Mouse (Mus musculus): Measurements from ENCODE around the gene Pacrg. TPM values are rescaled to one million over a fixed set of nuclear protein-coding genes. Genes with fewer than 3 reads are reported as not detected.

The Pacrg gene
- polyA plus RNA-seq (2015; fragmentation: Nextera tagmentation; extraction: Ambion mirVana), result 17.4 and 22.5 TPM in 2 replicates

GRCm38 (mm10) chr17:10840148-10840707, at the start of gene Pacrg, which contains the start of gene Prkn:
Gene Pacrg (minus strand): TSS chr17:10840311.
Gene Prkn (plus strand): TSS chr17:10840384.
- peak within 1 kb of the TSS; percentile 79 for H3K27ac ChIP-seq (ENCODE audit: low read length)
- H3K27me3 ChIP-seq (ENCODE audit: control insufficient read depth, insufficient read depth, low read depth, low read length), result no peaks in the 10 kb centered on the region
- H3K4me3 ChIP-seq (ENCODE audit: low read depth, low read length), result peak within 1 kb of the TSS; percentile 74
- H3K36me3 ChIP-seq (ENCODE audit: control insufficient read depth, insufficient read depth, low read length), result no peaks in the 10 kb centered on the region
- ATAC-seq, result peak; percentile 95
- H3K9ac ChIP-seq (ENCODE audit: low read depth, low read length), result peak within 1 kb of the TSS; percentile 85
- WGBS, result 0% methylated on average over 44 of the region's 58 CpGs
- peaks cover 5% of the 10 kb centered on the region; the same call in 1 of the 2 replicates for H3K4me1 ChIP-seq (ENCODE audit: control insufficient read depth, insufficient read depth, low read length)
- peak within 1 kb of the TSS; percentile 74 for H3K4me2 ChIP-seq (ENCODE audit: low read length)
- H3K9me3 ChIP-seq (replicated peaks; ENCODE audit: control insufficient read depth, low read length, poor library complexity, severe bottlenecking), result no peaks in the 10 kb centered on the region

DNA sequence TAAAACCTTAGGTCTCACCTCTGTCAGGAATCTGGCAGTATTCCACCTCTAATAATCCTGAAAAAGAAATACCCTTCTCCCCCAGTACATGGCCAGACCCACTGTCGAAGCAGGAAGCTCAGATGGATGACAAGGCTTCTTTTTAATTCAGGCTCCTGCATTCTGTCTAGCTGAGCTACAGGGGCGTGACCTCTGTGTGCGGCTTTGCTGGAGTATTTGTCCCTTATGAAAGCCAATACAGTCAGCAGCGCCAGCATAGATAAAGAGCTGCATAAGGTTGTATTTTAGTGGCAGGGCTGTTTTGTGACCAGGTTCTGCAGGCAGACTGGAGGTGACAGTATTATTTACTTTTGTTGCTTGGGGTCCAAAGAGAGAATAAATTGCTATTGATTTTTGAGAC, 47.8 kb upstream of the Pacrg start:
- ATAC-seq, result no peak
- Histone ChIP-seq H3K27me3 (ENCODE audit: control insufficient read depth, insufficient read depth, low read depth, low read length) (no peaks in the 10 kb centered on the region), H3K4me3 (ENCODE audit: low read depth, low read length) (no peak overlapping the region), H3K36me3 (ENCODE audit: control insufficient read depth, insufficient read depth, low read length) (no peaks in the 10 kb centered on the region), H3K9me3 (replicated peaks; ENCODE audit: control insufficient read depth, low read length, poor library complexity, severe bottlenecking) (no peaks in the 10 kb centered on the region), H3K4me1 (ENCODE audit: control insufficient read depth, insufficient read depth, low read length) (0 out of 2 replicates have a peak, but pooled peaks cover 2% of the 10 kb centered on the region), H3K9ac (ENCODE audit: low read depth, low read length) (no peak overlapping the region), H3K4me2 (ENCODE audit: low read length) (no peak overlapping the region), H3K27ac (ENCODE audit: low read length) (no peak overlapping the region)
- WGBS, result 21% methylated on average over 4 of the region's 4 CpGs

DNA sequence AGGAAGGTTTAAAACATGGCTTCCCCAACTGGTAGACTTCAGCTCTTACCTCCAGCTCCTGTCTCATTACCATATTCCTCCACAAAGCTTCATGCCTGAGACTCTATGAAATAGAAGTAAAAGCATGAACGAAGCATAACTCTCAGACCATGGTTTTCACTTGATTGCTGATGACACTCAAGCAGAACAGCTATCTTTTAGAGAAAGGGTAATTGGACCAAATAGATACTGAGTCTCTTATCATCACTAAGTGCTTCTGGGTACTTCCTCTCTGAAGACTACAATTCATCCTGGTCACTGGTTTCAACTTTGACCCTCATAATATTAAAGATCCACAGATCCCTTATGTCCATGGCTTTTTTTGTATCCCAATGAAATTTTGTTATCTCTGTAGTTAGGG, 42.1 kb upstream of the Pacrg start:
- Histone ChIP-seq H3K4me2 (ENCODE audit: low read length) (no peak overlapping the region), H3K27ac (ENCODE audit: low read length) (no peak overlapping the region), H3K9ac (ENCODE audit: low read depth, low read length) (no peak overlapping the region), H3K9me3 (replicated peaks; ENCODE audit: control insufficient read depth, low read length, poor library complexity, severe bottlenecking) (no peaks in the 10 kb centered on the region), H3K27me3 (ENCODE audit: control insufficient read depth, insufficient read depth, low read depth, low read length) (no peaks in the 10 kb centered on the region), H3K36me3 (ENCODE audit: control insufficient read depth, insufficient read depth, low read length) (no peaks in the 10 kb centered on the region), H3K4me1 (ENCODE audit: control insufficient read depth, insufficient read depth, low read length) (no peaks in the 10 kb centered on the region), H3K4me3 (ENCODE audit: low read depth, low read length) (no peak overlapping the region)
- 77% methylated on average over 1 of the region's 1 CpGs for WGBS
- no peak for ATAC-seq

GRCm38 (mm10) chr17:10878986-10879385, 38.9 kb upstream of the Pacrg start:
- no peak for ATAC-seq
- 89% methylated on average over 5 of the region's 5 CpGs for WGBS
- Histone ChIP-seq H3K4me3 (ENCODE audit: low read depth, low read length) (no peak overlapping the region), H3K4me1 (ENCODE audit: control insufficient read depth, insufficient read depth, low read length) (no peaks in the 10 kb centered on the region), H3K27ac (ENCODE audit: low read length) (no peak overlapping the region), H3K36me3 (ENCODE audit: control insufficient read depth, insufficient read depth, low read length) (no peaks in the 10 kb centered on the region), H3K9ac (ENCODE audit: low read depth, low read length) (no peak overlapping the region), H3K9me3 (replicated peaks; ENCODE audit: control insufficient read depth, low read length, poor library complexity, severe bottlenecking) (no peaks in the 10 kb centered on the region), H3K27me3 (ENCODE audit: control insufficient read depth, insufficient read depth, low read depth, low read length) (no peaks in the 10 kb centered on the region), H3K4me2 (ENCODE audit: low read length) (no peak overlapping the region)

GRCm38 (mm10) chr17:10874208-10875187, 34.4 kb upstream of the Pacrg start:
- H3K9ac ChIP-seq (ENCODE audit: low read depth, low read length), result no peak overlapping the region
- H3K4me2 ChIP-seq (ENCODE audit: low read length), result no peak overlapping the region
- no peaks in the 10 kb centered on the region for H3K9me3 ChIP-seq (replicated peaks; ENCODE audit: control insufficient read depth, low read length, poor library complexity, severe bottlenecking)
- no peaks in the 10 kb centered on the region for H3K36me3 ChIP-seq (ENCODE audit: control insufficient read depth, insufficient read depth, low read length)
- ATAC-seq, result no peak
- no peaks in the 10 kb centered on the region for H3K4me1 ChIP-seq (ENCODE audit: control insufficient read depth, insufficient read depth, low read length)
- H3K4me3 ChIP-seq (ENCODE audit: low read depth, low read length), result no peak overlapping the region
- no peaks in the 10 kb centered on the region for H3K27me3 ChIP-seq (ENCODE audit: control insufficient read depth, insufficient read depth, low read depth, low read length)
- no peak overlapping the region for H3K27ac ChIP-seq (ENCODE audit: low read length)
- 90% methylated on average over 7 of the region's 7 CpGs for WGBS

GRCm38 (mm10) chr17:10854207-10854606, 14.1 kb upstream of the Pacrg start:
- H3K27ac ChIP-seq (ENCODE audit: low read length), result no peak overlapping the region
- no peaks in the 10 kb centered on the region for H3K36me3 ChIP-seq (ENCODE audit: control insufficient read depth, insufficient read depth, low read length)
- no peak for ATAC-seq
- no peak overlapping the region for H3K9ac ChIP-seq (ENCODE audit: low read depth, low read length)
- no peaks in the 10 kb centered on the region for H3K27me3 ChIP-seq (ENCODE audit: control insufficient read depth, insufficient read depth, low read depth, low read length)
- WGBS, result 73% methylated on average over 3 of the region's 3 CpGs
- no peak overlapping the region for H3K4me2 ChIP-seq (ENCODE audit: low read length)
- no peaks in the 10 kb centered on the region for H3K4me1 ChIP-seq (ENCODE audit: control insufficient read depth, insufficient read depth, low read length)
- no peaks in the 10 kb centered on the region for H3K9me3 ChIP-seq (replicated peaks; ENCODE audit: control insufficient read depth, low read length, poor library complexity, severe bottlenecking)
- no peak overlapping the region for H3K4me3 ChIP-seq (ENCODE audit: low read depth, low read length)

- Histone ChIP-seq H3K4me1 (ENCODE audit: control insufficient read depth, insufficient read depth, low read length) (peaks cover 5% of the 10 kb centered on the region; the same call in 1 of the 2 replicates), H3K27ac (ENCODE audit: low read length) (peak overlapping the region; percentile 79), H3K9ac (ENCODE audit: low read depth, low read length) (peak overlapping the region; percentile 85), H3K36me3 (ENCODE audit: control insufficient read depth, insufficient read depth, low read length) (no peaks in the 10 kb centered on the region), H3K9me3 (replicated peaks; ENCODE audit: control insufficient read depth, low read length, poor library complexity, severe bottlenecking) (no peaks in the 10 kb centered on the region), H3K4me3 (ENCODE audit: low read depth, low read length) (peak overlapping the region; percentile 74), H3K27me3 (ENCODE audit: control insufficient read depth, insufficient read depth, low read depth, low read length) (no peaks in the 10 kb centered on the region), H3K4me2 (ENCODE audit: low read length) (peak overlapping the region; percentile 74)
- ATAC-seq, result peak; percentile 61
- 2% methylated on average over 20 of the region's 20 CpGs for WGBS
Observed at GRCm38 (mm10) chr17:10840731-10841201, 655 bp upstream of the Pacrg start.

DNA sequence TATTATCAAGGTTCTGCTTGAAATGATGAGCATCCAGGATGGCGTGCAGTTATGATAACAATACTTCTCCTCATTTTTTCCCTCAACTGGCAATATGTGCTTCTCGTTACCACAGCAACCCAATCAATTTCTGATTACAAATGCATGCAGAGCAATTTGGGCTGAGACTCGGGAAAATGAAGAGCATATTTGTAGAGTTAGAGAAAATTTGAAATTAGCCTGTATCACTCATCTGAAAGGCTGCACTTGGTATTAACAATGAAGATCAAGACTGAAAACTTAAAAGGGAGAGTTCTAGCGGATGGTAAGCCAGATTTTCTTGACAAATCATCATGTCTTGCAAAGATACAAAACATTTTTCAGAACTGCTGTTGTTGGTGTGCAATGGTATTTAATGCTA, 21.1 kb downstream of the Pacrg start:
- WGBS, result 71% methylated on average over 4 of the region's 4 CpGs
- ATAC-seq, result no peak
- Histone ChIP-seq H3K9me3 (replicated peaks; ENCODE audit: control insufficient read depth, low read length, poor library complexity, severe bottlenecking) (no peaks in the 10 kb centered on the region), H3K9ac (ENCODE audit: low read depth, low read length) (no peak overlapping the region), H3K27me3 (ENCODE audit: control insufficient read depth, insufficient read depth, low read depth, low read length) (no peaks in the 10 kb centered on the region), H3K4me1 (ENCODE audit: control insufficient read depth, insufficient read depth, low read length) (no peaks in the 10 kb centered on the region), H3K4me2 (ENCODE audit: low read length) (no peak overlapping the region), H3K27ac (ENCODE audit: low read length) (no peak overlapping the region), H3K4me3 (ENCODE audit: low read depth, low read length) (no peak overlapping the region), H3K36me3 (ENCODE audit: control insufficient read depth, insufficient read depth, low read length) (no peaks in the 10 kb centered on the region)

DNA sequence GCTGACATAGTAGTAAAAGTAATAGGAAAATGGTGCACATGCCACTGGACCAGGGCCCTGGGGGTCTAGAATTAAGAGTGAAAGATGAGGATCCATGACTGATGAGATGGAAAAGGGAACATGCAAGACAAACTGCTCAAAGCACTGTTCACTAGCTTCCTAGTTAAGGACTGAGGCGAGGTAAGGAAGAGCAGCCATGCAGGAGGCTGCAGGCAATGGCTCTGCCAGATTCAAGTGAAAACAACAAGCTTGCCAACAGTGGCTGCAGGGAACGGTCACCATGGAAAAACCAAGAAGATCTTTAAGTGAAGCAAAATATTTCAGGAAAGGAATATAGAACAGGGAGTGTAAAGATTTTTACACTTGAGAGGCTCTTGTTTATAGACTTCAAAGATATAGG, 31.5 kb downstream of the Pacrg start:
- Histone ChIP-seq H3K27ac (ENCODE audit: low read length) (no peak overlapping the region), H3K4me3 (ENCODE audit: low read depth, low read length) (no peak overlapping the region), H3K4me2 (ENCODE audit: low read length) (no peak overlapping the region), H3K36me3 (ENCODE audit: control insufficient read depth, insufficient read depth, low read length) (no peaks in the 10 kb centered on the region), H3K9me3 (replicated peaks; ENCODE audit: control insufficient read depth, low read length, poor library complexity, severe bottlenecking) (no peaks in the 10 kb centered on the region), H3K27me3 (ENCODE audit: control insufficient read depth, insufficient read depth, low read depth, low read length) (no peaks in the 10 kb centered on the region), H3K9ac (ENCODE audit: low read depth, low read length) (no peak overlapping the region), H3K4me1 (ENCODE audit: control insufficient read depth, insufficient read depth, low read length) (no peaks in the 10 kb centered on the region)
- 80% methylated on average over 2 of the region's 2 CpGs for WGBS
- no peak for ATAC-seq

Measured in midbrain, embryonic 16.5 days (tissue).